Mouse (Mus musculus) splenic B cell, adult 2 months (primary cell): ENCODE data around the gene Adprm.

ENCODE experiments used
- DNase-seq: peaks from one replicate; pipeline ENCODE4 v3.0.0-alpha.2; 2011; ENCODE audit warnings: low read depth, low spot score
- H3K27me3 ChIP-seq: 2 replicates; pipeline ENCODE4 v1.6.1; 2012; ENCODE audit warnings: mild to moderate bottlenecking, low read length, moderate library complexity, mixed read lengths; ENCODE audit not compliant: control insufficient read depth, poor library complexity, insufficient read depth, severe bottlenecking
- H3K36me3 ChIP-seq: 2 replicates; pipeline ENCODE4 v1.6.1; 2012; ENCODE audit warnings: mild to moderate bottlenecking, low read length, moderate library complexity, mixed read lengths; ENCODE audit not compliant: control insufficient read depth, poor library complexity, insufficient read depth, severe bottlenecking

Adprm gene

DNA sequence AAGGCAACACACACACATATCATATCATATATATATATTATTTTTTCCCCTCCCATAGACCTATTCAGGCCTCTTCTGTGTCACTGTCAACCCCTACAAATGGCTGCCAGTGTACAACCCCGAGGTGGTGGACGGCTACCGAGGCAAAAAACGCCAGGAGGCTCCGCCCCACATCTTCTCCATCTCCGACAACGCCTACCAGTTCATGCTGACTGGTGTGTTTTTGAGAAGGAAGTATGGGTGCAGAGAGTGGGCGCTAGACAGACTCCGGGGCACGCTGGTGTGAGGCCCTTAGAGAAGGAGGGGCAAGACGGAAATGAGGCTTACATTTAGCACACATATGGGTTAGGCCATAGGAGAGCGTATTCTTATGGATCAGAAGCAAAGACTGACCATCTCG, 30.4 kb upstream of the Adprm start:
- H3K27me3 ChIP-seq, result no peaks in the 10 kb centered on the region
- H3K36me3 ChIP-seq, result no peaks in the 10 kb centered on the region
- DNase-seq, result no peak

DNA sequence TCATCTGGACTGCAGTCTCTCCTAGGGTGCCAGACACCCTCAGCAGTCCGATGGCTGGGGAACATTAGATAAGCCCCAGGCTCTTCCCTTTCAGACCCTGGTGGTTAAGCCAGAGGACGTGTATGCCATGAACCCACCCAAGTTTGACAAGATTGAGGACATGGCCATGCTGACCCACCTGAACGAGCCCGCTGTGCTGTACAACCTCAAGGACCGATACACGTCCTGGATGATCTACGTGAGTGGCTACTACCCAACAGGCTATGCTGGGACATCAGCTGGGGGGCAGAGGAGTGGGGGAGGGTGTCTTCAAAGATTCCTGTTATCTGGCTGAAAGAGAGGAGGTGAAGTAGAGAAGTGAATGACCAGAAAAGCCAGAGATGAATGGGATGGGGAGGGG, 29.8 kb upstream of the Adprm start:
- Histone ChIP-seq H3K36me3 (no peaks in the 10 kb centered on the region), H3K27me3 (no peaks in the 10 kb centered on the region)
- no peak for DNase-seq

DNA sequence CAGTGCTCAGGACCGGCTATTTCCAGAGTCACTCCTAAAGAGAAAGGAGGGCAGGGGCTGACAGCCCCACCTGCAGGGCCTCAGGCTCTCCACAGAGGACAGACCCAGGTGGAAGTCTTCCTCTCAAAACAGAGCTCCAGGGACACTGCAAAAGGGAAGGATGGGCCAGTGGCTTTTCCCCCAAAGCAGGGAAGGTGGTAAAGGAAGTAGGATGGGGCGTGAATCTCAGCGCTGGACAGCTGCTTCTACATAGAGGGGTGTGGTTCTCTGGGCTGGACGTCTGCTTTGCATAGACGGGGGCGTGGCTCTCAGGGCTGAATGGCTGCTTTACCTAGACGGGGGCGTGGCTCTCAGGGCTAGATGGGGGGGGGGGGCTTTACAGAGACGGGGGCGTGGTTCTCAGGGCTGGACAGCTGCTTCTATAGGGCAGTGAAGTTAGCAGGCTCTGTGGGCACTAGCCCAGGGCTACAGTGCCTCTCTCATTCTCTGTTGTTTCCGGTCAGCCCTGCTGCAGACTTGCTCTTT, 28.8 kb upstream of the Adprm start:
- Histone ChIP-seq H3K27me3 (no peaks in the 10 kb centered on the region), H3K36me3 (no peaks in the 10 kb centered on the region)
- peak; percentile 26 for DNase-seq

DNA sequence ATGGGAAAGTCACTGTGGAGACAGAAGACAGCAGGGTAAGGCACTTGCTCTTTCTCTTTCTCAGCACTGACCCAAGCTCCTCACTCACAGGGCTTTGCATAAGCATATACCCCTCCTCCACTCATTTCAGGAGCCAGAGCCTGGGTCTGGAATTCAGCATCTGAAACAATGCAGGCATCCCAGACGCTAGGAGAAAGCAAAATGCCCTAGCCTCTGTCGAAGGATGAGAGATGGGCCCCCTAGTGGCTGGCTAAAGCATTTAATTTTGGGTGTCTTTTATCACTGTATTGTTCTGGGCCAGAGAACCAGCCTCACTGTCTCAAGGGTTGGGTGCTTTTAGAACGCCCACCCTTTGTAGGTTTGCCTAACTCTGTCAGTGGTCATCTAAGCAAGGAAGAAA, 27.8 kb upstream of the Adprm start:
- Histone ChIP-seq H3K36me3 (no peaks in the 10 kb centered on the region), H3K27me3 (no peaks in the 10 kb centered on the region)
- DNase-seq, result peak; percentile 61

DNA sequence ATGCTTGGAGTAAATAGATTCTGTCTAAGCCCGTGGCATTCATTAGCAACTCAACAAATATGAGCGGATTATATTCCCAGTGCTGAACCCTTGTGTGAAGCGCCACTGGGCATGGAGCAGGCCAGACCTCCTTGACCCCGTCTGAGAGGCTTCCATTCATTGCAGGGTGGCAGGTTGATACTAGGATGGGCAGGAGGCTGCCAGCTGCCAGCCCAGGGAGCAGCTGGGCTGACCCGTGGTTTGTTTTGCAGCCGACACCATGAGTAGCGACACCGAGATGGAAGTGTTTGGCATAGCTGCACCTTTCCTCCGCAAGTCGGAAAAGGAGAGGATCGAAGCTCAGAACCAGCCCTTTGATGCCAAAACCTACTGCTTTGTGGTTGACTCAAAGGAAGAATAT, 27.3 kb upstream of the Adprm start:
- no peak for DNase-seq
- Histone ChIP-seq H3K36me3 (no peaks in the 10 kb centered on the region), H3K27me3 (no peaks in the 10 kb centered on the region)

DNA sequence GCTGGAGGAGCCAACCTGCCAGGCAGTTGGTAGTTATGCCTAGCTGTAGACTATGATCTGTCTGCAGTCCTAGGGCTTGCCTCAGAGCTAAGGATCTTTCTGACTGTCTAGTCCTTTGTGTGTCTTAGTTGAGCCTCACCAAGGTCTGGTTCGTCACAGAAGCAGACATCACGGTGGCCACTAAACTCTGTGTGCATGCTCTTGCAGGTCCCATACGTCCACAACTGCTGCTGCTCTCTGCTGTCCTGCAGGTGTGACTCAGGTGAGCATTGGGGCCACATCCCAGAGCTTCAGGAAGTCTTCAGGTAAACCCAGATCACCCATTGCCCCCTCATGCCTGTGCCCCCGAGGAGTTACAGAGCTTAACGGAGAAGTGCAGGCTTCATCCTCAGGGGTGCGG, 26.5 kb upstream of the Adprm start:
- Histone ChIP-seq H3K27me3 (no peaks in the 10 kb centered on the region), H3K36me3 (no peaks in the 10 kb centered on the region)
- no peak for DNase-seq

DNA sequence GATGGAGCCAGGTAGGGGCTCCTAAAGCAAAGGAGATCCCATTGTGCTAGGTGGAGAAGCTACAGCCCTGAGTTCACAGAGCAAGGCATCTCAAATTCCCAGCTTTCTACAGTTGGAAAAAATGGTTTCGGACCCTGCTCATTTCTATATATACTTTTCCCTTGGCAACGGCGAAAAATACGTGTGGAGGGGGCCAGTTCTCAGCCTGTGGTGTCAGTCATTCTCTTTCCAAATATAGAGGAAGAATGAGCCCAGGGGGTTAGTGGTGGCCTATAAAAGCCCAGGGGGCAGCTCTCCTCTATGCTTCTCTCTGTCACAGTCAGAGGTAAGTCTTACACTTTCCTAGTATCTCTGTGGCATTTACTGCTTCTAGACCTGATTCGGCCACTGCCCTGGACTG, 25.6 kb upstream of the Adprm start, which contains the start of gene Myh3:
Myh3 (plus strand) TSS at position 301 of the 400 bp plus-strand sequence.
- H3K36me3 ChIP-seq, result no peaks in the 10 kb centered on the region
- H3K27me3 ChIP-seq, result 0 out of 2 replicates have a peak, but pooled peaks cover 1% of the 10 kb centered on the region
- no peak for DNase-seq

DNA sequence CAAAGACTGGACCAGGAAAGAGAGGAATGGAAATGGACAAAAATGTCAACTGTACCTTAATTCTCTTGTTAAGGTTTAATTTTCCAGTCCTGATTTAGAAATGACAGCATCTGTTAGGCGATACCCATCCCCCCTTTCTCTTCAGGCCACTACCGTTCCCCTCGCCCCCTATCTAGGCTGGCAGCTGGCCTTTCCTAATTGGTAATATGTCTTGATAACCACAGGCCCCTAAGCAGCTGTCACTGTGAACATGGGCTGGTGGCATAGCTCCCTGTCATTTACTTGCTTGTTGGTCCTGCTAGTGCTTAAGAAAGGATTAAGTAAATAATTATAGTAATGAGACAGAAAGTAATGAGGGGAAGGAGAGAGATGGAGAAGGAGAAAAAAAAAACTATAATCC, 25.0 kb upstream of the Adprm start:
- Histone ChIP-seq H3K36me3 (no peaks in the 10 kb centered on the region), H3K27me3 (0 out of 2 replicates have a peak, but pooled peaks cover 1% of the 10 kb centered on the region)
- DNase-seq, result no peak

DNA sequence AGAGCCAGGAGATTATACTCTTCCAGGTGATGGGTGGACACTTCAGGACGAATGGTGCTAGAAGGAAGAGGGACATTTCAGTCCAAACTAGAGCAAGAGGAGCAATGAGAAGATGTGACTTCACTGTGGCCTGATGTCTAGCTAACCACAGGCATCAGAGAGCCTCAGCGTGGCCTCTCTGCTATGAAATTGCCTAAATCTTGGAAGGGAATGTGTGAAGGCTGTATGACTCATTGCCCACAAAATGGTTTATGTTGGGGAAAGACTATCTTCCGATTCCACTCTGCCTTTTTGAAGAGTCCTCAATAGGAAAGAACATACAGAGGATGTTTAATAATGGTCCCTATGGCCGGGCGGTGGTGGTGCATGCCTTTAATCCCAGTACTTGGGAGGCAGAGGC, 24.4 kb upstream of the Adprm start:
- H3K36me3 ChIP-seq, result no peaks in the 10 kb centered on the region
- no peak for DNase-seq
- H3K27me3 ChIP-seq, result 0 out of 2 replicates have a peak, but pooled peaks cover 1% of the 10 kb centered on the region

DNA sequence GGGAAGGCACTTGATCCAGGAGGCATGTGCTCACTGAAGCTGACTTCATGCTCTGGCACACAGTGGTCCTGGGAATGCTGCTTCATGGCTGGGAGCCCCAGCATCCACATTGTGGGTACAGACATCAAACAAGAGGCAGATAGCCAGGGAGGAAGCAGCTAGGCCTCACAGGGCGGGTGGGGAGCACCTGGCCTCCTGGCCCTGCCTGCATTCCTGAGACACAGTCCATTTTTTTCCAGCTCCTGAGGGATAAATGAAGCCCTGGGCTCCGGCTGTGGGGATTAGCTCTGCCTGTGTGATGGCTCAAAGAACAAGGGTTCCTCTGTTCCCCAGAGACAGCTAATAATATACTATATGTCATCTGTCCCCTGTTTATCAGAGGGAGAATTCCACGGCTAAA, 22.6 kb upstream of the Adprm start:
- no peak for DNase-seq
- H3K36me3 ChIP-seq, result no peaks in the 10 kb centered on the region
- H3K27me3 ChIP-seq, result 0 out of 2 replicates have a peak, but pooled peaks cover 1% of the 10 kb centered on the region

DNA sequence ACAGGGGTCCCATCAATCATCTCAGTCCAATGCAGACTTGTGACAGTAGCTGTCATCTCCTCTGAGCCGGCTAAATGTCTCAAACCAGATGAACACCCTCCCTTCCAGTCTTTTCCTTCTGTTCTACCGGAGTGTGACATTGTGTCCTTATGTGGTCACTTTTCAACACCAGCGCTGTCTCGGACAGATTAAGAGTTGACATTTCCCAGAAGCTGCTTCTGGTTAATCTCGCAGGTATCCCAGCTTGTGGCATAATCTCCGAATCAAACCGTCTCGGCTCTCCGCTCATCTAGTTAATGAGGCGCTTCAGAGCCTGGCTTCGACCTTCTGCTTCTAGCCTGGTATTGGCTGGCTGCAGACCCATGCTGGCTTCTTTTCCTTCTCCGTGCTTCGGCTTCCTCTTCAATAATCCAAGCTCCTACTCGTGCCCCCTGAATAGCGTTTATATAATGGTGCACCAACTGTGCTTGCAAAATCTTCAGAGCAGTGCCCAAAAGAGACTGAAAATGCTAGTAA, 20.3 kb upstream of the Adprm start:
- no peak for DNase-seq
- Histone ChIP-seq H3K27me3 (0 out of 2 replicates have a peak, but pooled peaks cover 1% of the 10 kb centered on the region), H3K36me3 (no peaks in the 10 kb centered on the region)

DNA sequence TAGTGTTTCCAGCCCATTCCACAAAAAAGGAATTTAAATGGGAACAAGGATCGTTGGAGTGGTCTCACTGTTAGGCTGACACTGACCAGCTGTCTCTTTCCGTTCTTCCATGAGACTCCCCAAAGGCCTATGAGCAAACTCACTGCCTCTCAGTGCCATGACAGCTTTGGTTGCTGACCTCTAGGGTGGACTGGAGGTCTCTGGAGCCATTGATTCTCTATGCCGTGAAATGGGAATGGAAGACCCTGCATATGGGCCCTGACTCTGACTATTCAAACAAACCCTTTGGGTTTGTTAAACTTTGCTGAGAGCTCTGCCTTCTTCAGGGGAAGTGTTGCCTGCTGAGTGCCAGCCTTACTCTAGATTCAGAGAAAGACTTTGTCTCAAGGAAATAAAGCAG, 15.3 kb upstream of the Adprm start:
- H3K36me3 ChIP-seq, result peaks cover 10% of the 10 kb centered on the region
- DNase-seq, result no peak

DNA sequence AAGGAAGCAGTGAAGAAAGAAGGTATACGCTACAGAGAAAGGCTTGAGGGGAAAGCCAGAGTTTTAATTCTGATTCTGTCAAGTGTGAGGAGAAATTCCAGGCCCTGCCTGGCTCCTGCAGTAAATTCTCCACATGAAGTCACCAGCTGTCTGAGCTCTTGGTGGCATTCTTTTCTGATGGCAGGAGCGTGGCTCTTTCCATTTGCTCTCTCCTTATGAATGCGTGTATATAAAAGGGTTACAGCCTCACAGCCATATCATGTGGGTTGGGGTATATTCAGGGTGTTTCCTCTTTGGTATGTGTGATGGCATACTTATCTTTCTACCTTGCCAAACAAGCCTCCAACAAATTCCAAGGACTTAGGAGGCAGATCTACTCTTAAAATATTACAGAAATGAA, 10.3 kb upstream of the Adprm start:
- Histone ChIP-seq H3K36me3 (peaks cover 20% of the 10 kb centered on the region), H3K27me3 (no peaks in the 10 kb centered on the region)
- DNase-seq, result no peak

More for the DNA sequence above, 15.3 kb upstream of the Adprm start:
- H3K27me3 ChIP-seq, result no peaks in the 10 kb centered on the region

DNA sequence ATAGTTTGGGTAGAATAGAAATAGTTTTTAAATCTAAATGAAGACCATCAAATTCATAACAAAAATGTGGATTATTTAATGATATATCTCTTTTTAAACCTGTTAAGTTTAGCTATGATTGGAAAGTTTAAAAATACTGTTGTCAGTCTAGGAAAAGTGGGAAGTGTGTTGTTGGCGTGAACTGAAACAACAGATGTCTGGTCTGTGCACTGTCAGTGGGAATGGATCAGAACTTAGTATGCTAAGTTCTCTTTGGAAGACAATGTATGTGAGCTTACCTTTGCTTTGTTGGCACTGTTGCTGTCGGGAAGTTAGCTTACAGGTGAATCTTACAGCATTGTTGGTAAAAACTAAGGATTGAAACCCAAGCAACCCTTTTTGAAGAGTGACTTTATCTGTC, 8.9 kb upstream of the Adprm start:
- no peaks in the 10 kb centered on the region for H3K27me3 ChIP-seq
- peaks cover 22% of the 10 kb centered on the region for H3K36me3 ChIP-seq
- DNase-seq, result no peak

DNA sequence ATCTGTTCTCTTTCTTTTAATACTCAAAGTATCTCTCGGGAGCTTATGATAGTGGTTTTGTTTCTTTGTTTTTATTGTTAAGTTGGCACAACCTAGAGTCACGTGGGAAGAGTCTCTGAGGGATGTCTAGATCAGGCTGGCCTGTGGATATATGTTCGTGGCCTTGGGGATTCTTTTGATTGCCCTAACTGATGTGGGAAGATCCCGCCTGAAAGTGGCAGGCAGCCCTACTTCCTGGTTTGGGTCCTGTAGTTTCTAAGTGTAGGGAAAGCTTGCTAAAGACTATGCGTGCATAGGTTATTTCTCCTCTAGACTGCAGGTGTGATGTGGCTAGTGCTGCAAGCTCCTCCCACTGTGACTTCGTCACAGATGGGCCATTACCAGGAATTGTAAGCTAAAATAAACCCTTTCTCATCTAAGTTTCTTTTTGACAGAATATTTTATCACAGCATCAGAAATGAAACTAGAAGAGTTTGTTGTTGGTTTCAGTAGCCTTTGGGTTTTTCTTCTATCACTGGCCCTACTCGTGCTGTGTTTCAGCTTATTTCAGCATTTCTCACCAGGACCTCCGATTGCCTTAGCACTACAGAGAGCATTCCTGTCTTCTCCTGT, 2.5 kb upstream of the Adprm start:
- Histone ChIP-seq H3K36me3 (peaks cover 14% of the 10 kb centered on the region; the same call in 1 of the 2 replicates), H3K27me3 (no peaks in the 10 kb centered on the region)
- no peak for DNase-seq
